Mouse (Mus musculus): ENCODE results near the gene Bloc1s2.

The Bloc1s2 gene

DNA sequence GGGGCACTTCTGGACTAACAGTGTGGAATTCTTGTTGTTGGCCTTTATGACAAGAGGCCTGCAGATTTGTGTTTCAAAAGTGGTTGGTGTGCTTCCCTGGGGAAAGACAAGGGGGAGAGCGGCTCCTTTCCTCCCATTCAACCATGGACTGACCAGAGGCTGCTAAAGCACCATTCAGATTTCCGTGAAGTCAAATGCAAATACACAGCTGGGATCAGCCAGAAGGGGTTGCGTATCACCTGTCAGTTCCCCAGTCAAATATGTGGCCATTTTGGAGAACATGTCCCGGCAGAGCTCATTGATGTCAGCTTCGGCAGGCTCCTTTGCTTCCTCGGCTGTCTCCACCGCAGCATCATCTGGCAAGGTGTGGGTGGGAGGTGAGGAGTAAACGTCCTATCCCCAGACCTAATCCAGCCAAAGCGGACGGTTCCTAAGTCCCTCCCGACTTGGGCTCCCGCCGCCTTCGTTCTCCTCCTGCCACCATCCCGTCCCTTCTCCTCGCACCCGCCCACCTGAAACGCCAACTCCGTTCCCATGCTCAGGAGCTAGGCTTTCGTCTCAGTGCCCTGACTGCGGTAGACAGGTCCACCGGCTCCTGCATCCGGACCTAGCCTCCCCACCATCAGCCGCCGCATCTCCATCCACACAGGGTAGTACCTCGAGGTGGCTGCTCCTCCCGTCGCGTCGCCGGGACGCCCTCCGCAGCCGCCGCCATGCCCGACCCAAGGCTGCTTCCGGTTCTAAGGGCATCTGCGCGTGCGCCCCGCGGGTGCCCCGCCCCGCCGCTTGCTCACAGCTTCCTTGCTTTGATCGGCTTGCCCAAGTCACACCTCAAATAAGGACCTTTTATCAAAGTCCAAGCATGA, at the start of gene Bloc1s2:
TSS of gene Bloc1s2 (minus strand) at position 745 of the 866 bp plus-strand sequence.
- DNase-seq (ENCODE audit: low spot score): peak; percentile 89

DNA sequence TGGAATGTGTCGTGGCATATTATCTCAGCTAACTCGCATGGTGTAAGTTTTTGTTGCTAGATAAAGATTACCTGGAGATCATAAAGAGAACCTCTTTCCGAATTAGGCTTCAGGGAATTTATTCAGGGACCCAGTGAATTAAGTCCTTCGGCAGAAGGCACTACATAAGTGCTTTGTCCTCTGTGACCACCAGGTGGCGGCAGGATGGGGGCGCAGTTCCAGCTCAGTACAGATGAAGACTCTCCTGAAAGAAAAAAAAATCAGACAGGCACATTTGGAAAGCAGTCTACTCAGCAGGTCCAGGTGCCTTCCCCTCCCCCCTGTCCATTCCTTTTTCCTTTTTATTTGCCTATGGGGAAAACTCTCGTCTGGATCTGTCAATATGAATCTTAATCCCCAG, 48.9 kb upstream of the Bloc1s2 start:
- peak; percentile 69 for DNase-seq (ENCODE audit: low spot score)

DNA sequence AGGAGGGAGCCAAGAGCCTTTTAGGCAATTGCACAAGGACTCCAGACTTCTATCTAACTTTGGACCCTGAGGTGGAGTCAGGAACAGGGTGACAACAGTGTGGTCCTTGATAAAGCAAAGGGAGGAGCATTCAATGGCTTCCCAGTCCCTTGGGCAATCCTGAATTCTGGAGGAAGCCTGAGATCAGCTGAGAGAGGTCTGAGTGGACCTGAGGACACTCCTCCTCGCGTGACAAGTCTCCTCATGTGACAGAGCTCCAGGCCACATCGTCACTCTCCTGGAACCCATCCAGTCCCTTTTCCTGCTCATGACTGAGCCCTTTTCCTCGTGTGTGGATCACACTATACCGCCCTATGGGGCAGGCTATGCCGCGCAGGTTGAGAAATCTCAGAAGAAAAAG, 47.7 kb upstream of the Bloc1s2 start:
- no peak for DNase-seq (ENCODE audit: low spot score)

DNA sequence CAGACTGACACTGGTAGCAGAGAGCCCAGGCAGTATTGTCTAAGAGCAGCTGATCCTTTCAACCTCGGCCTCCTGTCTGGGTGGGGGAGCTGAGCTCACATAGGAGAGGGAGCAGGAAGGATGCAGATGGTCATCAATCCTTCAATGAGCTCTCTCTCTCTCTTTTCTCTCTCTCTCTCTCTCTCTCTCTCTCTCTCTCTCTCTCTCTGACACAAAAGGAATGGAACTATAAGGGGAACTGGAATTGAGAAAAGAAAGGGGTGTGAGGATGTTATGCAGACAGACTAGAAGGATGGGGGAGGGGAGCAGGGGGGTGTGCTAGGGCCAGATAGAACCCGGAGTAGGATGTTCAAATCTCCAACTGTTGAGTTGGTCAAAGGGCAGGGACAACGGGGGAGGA, 46.1 kb upstream of the Bloc1s2 start, which contains the start of gene Pkd2l1:
TSS of gene Pkd2l1 (minus strand) at position 101 of the 400 bp plus-strand sequence.
- no peak for DNase-seq (ENCODE audit: low spot score)

DNA sequence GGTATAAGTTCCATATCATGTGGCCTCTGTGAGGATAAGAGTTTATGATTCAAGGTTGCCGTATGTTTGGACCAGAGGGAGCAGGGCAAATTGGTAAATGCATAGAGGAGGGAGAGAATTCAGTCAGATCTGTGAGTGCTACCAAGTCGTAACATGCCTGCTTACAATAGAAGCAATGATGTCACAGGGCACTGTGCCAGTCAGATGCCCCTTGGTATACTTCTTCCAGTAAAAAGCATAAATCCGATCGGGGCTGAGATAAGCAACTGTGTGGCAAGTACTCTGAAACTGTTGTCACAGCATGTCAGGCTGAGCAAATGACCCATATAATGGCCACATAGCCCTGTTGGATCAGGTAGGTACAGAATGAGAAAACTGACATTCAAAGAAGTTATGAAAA, 42.8 kb upstream of the Bloc1s2 start:
- DNase-seq (ENCODE audit: low spot score): no peak

DNA sequence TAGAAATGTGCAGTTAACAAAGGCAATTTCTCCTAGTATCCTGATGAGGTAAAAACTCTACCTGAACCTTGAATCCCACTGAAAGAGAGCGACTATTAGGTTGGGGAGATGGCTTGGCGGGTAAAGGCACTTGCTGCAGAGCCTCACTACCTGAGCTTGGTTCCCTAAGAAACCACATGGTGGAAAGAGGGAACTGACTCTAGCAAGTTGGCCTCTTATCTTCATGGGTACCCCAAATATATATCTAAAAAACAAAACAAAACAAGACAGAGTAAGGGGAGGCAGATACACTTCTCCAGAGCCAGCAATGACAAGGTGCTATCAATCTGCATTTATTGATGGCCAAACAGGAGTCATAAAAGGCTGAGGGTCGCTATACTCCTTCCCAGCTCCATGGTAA, 37.7 kb upstream of the Bloc1s2 start:
- no peak for DNase-seq (ENCODE audit: low spot score)

DNA sequence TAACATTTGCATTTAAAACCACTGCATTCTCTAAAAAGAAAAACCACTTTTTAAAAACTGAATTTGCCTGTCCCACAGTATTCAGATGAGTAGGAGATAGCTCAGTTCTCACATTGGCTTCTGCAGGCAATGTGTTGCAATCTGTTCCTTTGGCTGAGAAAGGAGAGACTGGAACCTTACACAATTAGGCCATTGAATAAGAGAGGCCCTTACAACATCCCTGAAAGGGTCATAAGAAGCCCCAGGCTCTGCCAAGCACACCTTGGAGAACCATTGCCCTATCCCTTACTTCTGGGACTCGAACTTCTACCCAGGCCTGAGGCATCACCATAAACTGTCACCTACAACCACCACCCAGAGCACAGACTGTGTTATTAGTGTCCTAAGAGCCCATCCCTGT, 34.3 kb upstream of the Bloc1s2 start:
- no peak for DNase-seq (ENCODE audit: low spot score)

DNA sequence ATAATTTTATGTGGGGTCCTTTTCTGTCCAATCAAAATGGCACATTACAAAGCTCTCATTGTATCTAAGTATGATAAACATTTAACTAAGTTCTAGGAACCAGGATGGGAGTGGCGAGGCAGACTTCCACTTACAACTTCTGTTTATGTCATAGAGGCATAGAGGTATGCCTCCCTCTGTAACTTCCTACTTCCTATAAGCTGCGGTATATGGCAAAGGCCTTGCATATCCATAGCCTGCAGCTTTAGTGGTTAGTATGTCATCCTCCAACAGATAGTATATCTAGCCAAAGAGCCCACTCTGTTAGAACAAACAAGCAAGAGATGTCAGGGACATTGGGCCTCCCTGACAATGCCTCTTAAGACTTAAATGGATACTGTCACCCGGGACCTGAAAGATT, 30.5 kb upstream of the Bloc1s2 start:
- no peak for DNase-seq (ENCODE audit: low spot score)

DNA sequence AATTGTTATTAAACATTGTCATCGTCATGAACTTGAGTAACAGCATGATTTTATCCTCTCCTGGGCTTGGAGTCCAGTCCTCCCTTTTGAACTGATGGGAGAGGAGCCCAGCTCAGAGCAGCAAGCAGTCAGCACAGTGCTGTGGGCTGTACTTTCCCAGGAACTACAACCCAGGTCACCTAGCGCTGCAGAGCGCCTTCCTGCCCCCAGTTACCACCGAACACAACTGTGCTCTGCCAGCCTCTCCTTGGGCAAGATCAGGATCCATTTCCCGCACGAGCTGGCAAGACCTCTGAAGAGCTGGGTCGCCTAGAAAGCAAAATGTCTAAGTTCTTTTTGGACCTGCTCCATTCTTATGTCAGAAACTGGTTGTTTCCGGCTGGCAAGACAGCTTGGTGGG, 28.6 kb upstream of the Bloc1s2 start:
- DNase-seq (ENCODE audit: low spot score): no peak

DNA sequence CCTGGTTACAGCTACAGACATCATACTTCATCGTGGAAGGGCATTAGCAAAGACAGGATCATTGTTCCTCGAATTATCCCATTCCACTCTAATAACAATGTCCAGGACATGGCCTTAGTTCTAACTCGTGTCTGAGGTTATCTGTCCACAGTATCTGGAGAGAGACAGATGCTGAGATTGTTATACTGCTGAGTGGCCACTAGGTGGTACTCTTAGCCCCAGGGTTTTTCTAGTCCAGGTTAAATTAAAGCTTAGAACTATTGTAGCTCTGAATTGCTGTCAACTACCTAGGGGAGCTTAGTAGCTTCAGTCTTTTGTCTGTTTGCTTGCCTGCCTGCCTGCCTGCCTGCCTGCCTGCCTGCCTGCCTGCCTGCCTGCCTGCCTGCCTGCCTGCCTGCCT, 15.3 kb upstream of the Bloc1s2 start:
- no peak for DNase-seq (ENCODE audit: low spot score)

DNA sequence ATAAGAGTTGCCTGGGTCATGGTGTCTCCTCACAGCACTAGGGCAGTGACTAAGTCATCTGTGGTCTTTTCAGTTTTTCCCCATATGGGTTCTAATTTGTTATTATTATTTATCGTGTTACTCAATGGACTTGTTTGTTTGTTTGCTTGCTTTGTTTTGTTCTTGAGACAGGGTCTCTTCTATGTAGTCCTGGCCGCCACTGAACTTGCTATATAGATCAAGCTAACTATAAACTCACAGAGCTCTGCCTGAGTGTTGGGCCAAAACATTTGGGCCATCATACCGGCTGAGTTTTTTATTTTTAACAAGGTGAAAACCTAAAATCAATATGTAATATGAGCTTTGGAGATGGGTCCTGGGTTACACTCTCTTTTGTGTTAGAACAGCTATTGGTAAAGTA, 13.1 kb upstream of the Bloc1s2 start:
- no peak for DNase-seq (ENCODE audit: low spot score)

DNA sequence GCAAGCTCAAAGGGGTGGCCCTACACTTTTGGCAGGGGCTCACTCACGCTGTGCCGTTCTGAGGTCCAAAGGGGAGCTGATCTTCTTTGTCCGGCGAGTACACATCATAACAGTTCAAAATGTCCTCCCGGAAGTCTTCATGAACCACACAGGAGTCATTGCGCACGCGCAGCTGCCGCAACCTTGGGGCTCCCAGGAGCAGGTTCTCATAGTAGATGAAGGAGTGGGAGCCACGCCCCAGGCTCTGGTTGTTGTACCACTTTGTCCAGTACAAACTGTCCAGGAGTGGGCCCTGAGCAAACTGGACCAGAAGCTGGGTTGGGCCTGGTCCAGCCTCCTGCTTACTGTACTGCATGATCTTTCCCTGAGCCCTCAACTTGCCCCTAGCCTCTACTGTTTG, 10.8 kb upstream of the Bloc1s2 start:
- no peak for DNase-seq (ENCODE audit: low spot score)

DNA sequence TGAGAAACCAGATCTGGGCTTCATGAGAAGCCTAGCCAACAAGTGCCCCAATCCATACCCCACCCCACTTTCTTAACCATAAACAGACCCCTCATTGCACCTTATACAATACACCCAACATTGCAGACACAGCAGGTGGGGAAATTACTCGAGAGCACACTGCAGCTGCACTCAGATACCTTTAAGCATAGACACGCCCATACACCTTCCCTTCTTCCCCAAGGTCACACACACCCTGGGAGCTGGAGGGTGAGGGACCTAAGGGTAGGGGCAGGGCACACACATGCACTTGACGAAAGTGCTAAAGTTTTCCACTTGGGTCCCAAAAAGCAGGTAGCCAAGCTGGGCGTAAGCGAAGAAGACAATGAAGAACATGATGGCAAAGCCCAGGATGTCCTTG, 7.5 kb upstream of the Bloc1s2 start:
- DNase-seq (ENCODE audit: low spot score): no peak

DNA sequence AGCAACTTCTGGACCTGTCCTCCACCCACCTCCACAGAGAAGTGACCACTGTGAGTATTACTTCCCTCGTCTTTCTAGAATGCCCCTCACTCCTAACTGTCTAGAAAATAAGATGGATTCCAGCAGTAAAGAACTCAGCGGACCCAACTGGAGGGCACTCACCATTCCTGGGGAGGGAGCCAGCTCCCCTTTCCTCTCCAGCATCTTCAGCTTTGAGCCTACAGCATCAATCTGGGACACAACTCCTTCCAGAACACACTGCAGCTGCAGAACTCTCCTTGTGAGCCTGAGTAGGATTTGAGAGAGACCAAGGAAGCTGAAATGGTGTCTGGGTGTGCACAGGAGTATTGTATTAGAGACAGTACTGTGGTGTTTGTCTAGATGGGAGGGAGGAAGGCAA, 2.7 kb upstream of the Bloc1s2 start:
- DNase-seq (ENCODE audit: low spot score): no peak

DNA sequence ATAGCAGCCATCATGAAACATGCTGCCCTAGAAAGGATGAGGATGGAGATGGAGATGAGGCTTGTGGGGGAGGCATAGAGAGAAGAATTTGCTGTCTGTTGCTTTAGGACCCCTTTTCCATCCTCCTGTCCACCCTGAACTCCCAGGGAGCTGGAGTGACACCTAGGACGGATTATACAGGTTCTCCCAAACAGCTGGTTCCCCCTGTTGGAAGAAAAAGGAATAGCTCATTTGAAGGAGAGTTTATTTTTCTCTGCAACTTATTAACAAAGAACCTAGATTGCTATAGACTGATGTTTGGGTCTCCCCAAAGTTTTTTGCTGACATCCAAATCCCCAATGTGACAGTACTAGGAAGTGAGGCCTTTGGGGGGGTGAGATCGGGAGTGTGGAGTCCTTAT, 2.1 kb upstream of the Bloc1s2 start:
- no peak for DNase-seq (ENCODE audit: low spot score)

DNA sequence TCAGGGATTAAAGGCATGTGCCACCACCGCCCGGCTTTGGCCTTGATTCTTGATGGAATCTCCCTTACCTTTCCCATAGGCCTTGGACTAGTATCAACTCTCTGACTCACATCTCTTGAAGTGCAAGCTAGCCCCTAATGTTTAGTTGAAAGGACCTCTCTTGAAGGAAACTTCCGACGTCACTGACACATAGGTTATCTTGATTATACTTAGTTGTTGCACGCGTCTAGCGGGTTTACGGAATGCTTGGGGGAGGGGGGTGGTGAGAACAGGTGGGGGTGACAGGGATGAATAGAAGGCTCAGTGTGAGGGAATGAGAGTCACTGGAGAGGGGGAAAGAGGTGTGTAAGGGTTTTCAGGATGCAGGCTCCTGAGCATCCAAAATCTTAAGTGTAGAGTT, 705 bp upstream of the Bloc1s2 start:
- DNase-seq (ENCODE audit: low spot score): no peak

DNA sequence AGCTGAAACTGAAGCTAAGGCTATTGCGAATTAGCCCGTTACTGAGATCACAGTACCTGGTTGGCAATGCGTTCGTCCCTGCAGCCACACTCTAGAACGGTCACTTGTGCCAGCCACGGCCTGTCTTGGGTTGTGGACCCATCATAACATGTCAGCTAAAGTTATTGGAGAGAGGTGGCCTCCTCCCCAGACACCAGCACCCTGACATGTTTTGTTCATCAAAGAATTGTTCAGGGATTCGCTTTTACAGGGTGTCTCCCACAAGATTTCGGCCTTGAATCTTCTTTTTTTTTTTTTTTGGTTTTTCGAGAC, 278 bp upstream of the Bloc1s2 start:
- no peak for DNase-seq (ENCODE audit: low spot score)

DNA sequence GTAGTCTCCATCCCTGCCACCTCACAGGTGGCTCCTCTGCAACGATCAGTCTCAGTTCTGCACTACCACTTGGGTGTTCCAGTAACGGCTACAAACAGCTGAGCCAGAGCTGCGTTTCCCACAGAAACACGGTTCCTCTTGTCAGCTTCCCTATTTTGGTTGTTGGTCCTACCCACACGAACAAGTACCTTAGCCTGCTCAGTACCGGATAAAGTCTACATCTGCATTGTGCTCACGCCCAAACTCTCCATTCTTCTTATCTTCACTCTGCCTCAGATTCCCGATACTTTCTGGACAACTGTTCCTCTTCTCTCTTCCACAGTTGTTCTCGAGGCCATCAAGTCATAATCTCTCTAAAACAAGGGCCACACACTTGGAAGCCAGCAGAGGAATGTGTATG, 1.9 kb downstream of the Bloc1s2 start:
- DNase-seq (ENCODE audit: low spot score): no peak

DNA sequence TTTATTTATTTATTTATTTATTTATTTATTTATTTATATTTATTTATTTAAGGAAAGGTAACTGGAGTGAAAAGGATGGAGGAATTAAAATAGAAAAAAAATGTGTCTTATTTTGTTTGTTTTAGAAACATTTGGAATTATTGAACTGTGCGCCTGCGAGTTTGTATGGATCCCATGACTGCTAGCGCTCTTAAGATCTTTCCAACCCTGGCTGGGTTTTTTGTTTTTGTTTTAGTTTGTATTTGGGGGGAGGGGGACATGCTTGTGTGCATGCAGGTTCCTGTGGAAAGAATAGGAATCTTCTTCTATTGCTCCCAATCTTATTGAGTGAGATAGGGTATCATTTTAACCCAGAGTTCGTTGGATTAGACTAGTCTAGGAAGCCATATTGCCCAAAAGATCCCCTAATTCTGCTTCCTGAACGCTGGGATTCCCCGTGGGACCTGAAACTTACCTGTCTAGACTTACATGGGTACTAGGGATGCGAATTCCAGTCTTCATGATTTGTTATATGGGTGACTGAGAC, 10.2 kb downstream of the Bloc1s2 start:
- no peak for DNase-seq (ENCODE audit: low spot score)

DNA sequence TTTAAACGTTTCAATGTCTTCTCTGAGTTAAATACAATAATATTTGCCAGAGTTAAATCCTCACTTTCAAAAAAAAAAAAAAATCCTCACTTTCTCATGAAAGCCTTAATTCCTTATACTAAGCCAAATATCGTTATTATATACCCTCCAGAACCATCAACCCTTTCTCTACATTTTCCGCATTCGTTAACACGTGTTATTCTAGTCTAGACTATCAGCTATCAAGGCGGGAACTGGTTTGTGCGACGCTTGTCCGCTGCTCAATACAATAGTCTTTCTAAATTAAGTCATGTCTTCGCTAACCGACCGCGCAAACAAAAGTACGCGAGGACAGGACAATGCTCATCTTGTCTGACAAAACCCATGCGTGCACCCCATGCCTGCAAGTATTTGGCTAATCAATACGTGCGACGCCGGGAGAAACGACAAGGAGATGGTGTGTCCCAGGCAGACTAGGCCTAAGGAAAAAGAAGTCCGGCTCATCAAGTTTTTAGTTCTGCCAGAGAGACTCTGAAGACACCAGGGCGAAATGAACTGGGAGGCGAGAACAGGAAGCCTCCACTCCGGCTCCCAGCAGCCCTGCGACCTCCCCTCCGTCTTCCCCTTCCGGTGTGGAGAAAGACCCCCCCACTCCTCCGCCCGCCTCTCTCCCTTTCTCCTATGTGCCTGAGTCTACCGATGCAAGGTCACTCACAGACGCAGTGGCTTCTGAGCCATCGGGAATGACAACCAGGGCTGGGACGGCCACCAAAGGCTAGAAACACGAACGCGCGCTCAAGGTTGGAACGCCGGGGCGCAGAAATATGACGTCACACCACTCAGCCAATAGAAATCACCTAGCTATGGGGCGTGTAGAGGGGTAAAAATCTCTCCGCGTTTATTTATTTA, 10.9 kb downstream of the Bloc1s2 start, which contains the start of gene Cwf19l1:
TSS of gene Cwf19l1 (minus strand) at position 805 of the 888 bp plus-strand sequence.
- peak; percentile 90 for DNase-seq (ENCODE audit: low spot score)

DNA sequence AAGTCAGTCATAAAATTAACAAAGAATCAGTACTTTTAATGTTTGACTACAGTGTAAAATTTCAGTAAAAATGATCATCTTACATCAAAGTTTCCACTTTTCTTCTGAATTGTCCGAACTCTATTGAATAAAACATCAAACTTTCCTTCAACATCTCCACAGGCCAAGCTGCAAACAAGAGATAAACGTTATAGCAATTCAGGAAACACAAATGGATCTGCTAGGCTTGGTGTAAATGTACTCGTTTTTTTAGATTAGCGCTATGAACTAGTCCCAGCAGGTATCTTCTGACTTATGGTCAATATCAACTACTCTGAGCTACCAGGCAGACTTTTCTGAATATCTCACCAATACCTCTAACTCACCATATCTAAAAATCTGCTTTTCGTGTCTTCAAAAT, 13.3 kb downstream of the Bloc1s2 start:
- no peak for DNase-seq (ENCODE audit: low spot score)

DNA sequence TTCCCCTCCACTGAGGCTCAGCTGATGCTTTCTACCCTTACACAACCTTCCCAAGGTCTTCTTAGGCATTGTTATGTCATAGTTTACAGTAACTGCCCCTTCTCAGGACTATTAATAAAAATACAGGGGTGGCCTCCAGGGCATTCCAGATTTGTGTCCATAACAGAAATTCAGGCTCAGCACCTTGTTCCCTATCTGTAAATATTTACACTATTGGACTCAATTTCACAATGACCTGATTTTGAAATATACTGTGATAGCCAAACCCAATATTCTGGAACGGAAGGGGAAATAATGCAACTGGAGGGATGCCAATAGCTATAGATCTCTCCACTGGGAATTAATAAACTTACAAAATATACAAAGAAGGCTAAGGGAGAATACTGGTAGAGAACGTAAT, 17.7 kb downstream of the Bloc1s2 start:
- no peak for DNase-seq (ENCODE audit: low spot score)

Data from layer of hippocampus, adult 11-12 months (tissue).